Mouse (Mus musculus): ENCODE results near the gene Fam180a.

The Fam180a gene

GRCm38 (mm10) chr6:35308037-35308436 lies 17.9 kb downstream of the Fam180a start, which contains the start of gene Slc13a4:
Slc13a4 (minus strand) TSS chr6:35308131.
- DNase-seq: no peak

GRCm38 (mm10) chr6:35307136-35307535 lies 18.8 kb downstream of the Fam180a start:
- no peak for DNase-seq

- DNase-seq: peak; percentile 74 to 83
Measured at GRCm38 (mm10) chr6:35303355-35303900, 22.5 kb downstream of the Fam180a start.

DNA sequence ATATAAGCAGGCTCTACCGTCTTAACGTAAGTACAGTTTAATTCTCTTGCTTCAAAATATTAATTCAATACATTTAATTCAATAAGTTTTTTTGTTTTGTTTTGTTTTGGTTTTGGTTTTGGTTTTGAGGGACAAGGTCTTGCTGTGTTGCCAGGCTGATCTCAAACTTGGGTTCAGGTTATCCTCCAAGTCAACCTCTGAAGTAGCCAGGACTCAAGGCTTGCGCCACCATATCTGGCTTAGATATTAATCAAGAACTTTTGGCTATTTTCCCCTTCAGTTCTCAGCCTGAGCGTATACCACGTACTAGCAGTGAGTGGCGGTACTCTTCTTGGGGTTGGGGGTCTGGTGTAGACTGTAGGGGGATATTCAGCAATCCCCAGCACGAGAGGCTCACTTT lies 23.4 kb downstream of the Fam180a start:
- DNase-seq: no peak

- no peak for DNase-seq
Measured at GRCm38 (mm10) chr6:35298323-35298722, 27.6 kb downstream of the Fam180a start.

- no peak for DNase-seq
Measured at GRCm38 (mm10) chr6:35297516-35298227, 28.3 kb downstream of the Fam180a start.

GRCm38 (mm10) chr6:35297001-35297400 lies 28.9 kb downstream of the Fam180a start:
- DNase-seq: peak in 1 of 2 experiments; percentile 20

- DNase-seq: no peak
Measured at GRCm38 (mm10) chr6:35294964-35295363, 31.0 kb downstream of the Fam180a start.

DNA sequence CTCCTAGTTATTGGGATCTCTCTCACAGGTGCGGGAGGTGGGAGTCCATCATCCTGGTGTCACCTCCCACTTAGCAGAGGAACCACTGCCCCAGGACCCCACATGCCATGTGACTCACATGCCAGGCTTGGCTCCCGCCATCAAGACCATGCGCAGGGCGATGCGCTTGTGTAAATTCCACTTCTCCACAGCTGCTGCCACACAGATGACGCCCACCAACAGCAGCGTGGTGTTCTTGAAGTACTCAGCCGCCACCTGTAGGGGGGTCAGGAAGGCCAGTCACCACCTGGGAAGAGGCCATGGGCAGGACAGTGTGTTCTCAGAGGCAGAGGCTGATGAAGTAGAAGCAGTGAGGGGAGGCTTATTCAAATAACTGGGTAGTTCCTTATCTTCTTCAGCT lies 36.3 kb downstream of the Fam180a start:
- no peak for DNase-seq

DNA sequence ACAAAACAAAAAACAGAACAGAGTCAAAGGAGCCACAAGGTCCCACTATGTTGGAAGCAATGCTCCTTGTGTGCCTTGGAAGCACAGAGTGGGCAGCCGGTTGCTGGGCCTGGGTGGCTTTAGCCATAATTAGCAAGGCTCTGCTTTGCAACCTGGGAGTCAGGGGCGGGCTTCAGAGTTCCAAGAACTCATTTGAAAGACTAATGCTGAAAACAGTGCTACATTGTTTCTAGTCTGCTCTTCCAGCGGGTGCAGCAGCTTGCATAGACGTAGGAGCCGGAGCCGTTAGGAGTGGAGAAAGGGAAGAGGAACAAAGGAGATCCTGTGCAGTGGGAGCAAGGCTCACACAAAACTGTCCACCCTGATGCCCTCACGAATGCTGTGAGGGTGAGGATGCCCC lies 37.0 kb downstream of the Fam180a start:
- DNase-seq: no peak

DNA sequence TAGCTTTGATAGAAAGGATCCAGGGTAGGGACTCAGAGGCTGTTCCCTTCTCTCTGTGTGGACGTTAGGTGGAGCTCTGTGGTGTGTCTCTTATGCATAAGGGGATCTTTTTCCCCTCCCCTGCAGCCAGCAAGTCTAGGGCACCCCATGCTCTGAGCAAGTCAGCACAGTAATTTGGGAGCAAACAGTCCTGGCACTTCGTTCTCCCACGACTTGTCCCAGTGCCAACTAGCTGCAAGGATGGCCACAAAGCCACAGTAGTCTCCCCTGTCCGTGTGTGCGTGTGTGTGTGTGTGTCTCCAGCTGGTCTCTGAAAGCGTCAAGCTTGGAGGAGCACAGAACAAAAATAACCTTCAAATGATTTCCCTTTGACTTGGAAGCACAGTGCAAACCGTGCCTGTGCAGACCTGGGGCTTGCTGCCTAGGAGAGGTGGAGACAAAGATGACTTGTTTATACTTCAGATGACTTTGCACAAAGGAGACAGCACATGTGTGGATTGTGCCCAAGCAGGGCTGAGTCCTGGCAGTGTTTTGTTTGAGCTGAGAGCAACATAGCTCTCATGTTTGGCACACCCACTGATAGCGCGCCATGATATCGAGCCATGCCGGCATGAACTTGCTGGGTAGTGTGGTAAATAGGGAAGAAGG lies 37.7 kb downstream of the Fam180a start:
- DNase-seq: peak; percentile 68 to 79

DNA sequence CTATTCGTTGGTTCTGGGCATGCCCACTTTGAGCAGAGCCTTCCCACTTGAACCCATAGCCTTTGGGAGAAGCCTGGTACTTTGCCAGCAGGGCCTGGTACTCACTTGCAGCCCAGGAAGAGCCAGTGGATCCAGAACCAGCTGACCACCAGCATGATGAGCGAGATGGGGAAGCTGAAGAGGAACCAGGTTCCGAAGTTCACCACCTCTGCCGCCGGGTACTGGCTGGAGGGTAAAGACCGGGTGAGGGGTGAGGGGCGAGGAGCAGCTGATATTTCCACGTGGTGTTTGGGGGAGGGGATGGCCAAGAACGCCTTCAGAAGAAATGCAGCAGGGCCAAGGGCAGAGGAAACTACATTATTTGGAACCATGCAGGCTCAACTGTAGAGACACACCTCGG lies 46.6 kb downstream of the Fam180a start:
- peak in 1 of 2 experiments; percentile 49 for DNase-seq

DNA sequence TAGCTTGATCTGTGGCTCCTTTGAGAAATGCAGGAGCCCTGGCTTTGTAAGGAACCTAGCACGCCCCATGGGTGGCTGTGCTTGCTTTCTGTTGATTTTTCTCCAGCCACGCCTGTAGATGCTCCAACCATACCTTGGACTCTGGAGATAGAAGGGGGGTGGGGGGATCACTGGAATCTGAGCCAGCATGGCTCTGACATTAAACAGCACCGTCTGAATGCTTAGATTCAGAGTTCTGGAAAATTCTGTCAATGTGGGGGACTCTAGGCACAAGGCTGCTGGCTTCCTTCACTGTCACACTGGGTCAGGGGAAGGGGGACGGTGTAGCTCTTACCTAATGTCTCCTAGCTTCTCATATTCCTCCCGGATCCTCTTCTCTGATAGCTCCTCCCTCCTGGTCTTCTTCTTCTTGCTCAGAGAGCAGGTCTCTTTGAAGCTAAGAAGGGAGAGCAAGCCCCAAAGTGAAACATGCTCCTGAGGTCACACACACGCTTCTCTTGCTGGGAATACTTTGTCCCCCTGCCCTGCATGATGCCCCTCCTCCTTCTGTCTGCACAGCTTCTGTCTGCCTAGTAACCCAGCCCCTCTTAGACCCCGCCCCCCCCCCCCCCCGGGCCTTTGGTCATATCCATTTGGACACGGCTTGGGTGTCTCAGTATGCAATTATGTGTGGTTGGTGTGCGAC lies 47.9 kb downstream of the Fam180a start:
- no peak for DNase-seq

GRCm38 (mm10) chr6:35273391-35274082 lies 52.4 kb downstream of the Fam180a start:
- DNase-seq: peak; percentile 56 to 71

- DNase-seq: no peak
Measured at GRCm38 (mm10) chr6:35271868-35272765, 53.8 kb downstream of the Fam180a start.

DNA sequence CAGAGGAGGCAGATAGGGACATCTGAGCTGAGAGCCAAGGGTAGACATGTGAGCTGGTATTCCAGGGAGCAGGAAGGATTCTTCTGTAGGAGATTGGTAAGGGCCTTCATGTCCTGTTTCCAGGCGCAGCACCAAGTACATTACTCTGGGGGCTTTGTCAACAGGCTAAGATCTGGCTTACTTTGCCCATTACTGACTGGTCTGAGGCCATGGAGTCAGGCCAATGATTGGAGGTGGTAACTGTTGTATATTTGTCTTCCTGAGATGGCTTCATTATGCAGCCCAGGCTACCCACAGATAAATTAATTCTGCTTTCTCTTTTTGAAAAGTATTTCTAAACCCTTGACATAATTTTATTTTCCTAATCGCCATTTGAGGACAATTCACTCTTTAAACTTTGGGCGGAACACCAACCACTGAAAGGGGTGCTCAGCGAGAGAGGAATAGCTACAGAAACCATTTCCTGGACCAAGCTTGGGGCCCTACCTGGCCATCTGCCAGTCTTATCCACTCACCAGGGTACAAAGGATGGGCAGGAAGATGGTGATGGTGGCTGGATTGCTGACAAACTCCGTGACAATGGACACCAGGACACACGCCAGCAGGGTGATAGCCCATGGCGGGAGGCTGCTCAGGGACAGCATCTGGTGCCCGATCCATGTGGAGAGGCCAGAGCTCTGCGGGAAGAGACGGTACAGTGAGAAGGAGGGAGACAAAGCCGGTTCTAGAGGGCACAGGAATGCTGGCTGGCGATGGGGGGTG lies 54.7 kb downstream of the Fam180a start:
- no peak for DNase-seq

DNA sequence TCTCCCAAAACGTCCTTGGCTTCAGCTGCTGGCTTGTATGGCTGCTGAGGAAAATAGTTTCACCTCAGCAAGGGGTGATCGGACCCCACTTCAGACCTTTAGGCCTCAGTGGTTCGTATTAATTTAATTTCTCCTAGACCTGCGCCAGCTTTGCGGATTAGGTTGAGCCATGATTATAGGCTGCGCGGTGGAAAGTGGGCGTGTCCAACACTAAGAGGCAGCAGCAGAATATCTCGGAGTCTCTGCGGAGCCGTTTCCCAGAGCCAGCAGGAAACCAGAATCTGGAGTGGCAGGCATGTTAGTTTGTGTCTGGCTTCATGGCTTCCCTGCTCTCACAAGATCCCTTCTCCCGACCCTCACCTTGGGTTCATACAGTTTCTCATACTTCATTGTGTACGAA lies 56.3 kb downstream of the Fam180a start:
- DNase-seq: no peak

- DNase-seq: no peak
Measured at GRCm38 (mm10) chr6:35268711-35269110, 57.2 kb downstream of the Fam180a start.

DNA sequence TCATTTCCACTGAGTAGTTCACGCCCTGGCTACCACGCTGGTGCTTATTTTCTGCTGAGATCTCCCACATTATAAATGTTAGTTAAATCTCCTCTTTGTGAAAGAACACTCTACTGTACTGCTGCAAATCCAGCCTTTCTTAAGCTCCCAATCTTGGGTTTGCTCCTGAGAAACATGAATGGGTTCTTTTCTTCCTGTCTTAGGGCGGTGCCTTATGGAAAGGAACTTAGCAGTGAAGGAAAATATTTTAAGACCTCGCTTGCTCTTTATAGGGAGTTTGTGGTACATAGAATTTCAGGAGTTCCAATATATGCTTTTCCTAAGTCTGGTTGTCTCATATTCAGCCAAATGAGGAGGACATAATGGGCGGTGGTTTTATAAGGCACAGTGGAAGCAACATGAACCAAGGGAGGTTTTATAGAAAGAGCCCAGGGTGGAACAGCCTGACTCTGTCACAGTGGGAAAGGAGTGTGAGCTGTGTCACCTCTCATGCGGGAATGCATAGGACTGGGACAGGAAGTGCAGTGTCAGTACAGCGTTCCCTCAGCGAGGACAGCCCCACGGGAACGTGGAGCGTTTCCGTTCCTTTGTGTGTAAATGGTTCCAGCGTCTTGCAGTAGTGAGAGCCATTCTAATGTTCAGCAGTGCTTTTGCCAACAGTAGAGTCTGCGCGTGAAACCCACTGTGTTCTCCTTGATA lies 60.2 kb downstream of the Fam180a start:
- peak; percentile 25 to 39 for DNase-seq

Data from kidney, postnatal 4 days (tissue).